Mouse (Mus musculus) lung, postnatal 4 days (tissue): ENCODE data around the gene Emcn.

Source experiments
- DNase-seq, 2 experiments: peaks; one replicate each; pipeline ENCODE4 v3.0.0; 2021

Gene Emcn

DNA sequence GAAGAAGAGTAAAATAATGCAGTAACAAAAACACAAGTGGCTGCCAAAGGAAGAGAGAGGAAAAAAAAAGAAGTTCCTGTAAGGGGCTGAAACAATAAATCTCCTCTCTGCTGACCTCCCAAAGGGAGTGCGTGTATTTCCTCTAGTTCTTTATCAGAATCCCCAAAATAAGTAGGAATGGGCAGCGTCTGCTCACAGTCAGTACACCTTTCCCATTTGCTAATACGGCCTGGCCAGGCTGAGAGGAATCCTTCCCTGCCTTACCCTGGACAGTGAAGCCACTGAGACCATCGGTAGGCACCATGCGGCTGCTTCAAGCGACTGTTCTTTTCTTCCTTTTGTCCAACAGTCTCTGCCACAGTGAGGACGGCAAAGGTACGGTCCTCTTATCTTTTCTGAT, at the start of gene Emcn:
Gene Emcn (plus strand): TSS at position 130 of the 400 bp plus-strand sequence.
- no peak for DNase-seq

DNA sequence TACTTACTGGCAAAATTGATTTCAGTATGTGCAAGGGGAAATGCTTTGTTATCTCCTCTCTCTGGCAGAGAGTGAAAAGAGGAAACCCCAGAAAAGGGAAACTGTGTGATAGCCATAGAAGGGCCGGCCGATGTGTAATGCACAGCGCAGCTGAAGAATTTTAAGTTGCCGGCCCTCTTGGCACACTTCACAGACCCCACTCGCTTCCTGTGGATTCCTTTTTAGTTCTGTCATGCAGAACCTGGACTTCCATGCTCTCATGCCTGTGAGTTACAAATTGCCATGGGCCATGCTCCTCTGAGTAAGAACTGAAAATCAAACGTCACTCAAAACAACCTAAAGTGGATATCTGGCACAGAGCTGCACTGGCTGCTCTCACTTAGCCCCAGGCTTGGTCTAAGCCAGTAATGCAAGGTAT, 47.7 kb upstream of the Emcn start:
- peak; percentile 25 to 43 for DNase-seq

DNA sequence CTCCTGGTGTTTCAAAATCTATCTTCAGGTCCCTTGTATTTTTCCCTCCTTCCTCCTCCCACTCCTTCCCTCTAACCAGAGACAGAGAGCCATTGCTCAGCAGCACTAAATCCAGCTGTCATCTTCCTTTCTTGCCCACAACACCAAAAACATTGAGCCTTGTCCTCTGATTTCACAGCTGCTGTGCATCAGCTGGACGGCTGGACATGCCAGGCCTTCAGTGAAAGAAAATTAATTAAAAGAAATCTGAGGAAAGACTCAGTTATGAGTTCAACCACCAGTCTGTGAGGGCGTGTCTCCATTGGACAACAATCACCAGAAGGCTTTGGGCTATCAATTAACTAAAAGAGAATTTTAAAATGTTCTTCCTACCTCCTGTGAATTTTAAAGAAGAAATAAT, 42.6 kb upstream of the Emcn start:
- DNase-seq = no peak

DNA sequence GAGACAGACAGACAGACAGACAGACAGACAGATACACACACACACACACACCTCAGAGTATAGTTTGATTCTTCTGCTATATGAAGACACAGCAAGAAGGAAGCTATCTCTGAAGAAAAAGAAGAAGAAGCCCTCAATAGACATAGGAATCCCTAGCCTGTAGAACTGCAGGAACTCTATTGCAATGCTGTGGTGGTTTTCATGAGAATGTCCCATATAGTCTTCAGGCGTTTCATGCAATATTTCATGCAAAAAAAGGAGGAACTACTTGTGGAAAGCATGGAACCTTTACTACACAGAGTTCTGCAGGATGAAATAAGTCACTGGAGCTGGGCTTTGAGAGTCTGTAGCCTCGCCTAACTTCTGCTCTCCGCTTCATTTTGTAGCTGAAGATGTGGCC, 40.7 kb upstream of the Emcn start:
- no peak for DNase-seq

DNA sequence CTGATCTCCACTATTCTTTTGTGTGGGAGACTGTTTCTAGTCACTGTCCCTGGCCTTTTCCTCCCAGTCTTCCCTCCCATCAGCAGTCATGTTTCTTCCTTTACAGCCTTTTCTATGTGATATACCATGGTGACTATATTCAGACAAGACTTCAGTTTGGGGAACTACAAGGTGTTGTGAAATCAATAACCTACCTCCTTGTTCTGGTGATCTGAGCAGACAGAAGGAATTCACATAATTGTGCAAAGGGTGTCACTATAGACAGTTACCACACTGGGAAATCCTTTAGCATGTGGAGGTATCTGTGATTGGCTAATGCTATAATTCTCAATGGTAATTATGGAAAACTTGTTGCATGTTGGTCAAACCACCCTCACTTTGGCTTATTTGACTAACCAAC, 39.7 kb upstream of the Emcn start:
- no peak for DNase-seq

DNA sequence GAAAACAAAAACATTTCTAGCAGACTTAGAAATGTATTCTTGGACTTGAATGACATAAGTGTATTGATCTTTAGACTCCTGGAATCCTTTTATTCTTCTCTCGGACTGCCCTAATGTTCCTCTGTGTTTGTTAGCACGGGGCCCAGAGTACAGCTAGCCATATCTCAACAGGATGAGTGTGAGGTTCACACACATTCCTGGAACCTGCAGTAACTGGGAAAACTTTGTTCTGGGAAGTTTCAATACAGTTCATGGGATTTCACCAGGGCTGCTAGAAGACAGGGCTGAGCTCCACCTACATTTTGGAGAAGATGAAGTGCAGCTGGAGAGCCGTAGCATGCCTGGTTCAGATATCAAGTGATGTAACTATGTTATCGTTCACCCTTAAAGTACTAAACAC, 38.1 kb upstream of the Emcn start:
- DNase-seq = no peak

DNA sequence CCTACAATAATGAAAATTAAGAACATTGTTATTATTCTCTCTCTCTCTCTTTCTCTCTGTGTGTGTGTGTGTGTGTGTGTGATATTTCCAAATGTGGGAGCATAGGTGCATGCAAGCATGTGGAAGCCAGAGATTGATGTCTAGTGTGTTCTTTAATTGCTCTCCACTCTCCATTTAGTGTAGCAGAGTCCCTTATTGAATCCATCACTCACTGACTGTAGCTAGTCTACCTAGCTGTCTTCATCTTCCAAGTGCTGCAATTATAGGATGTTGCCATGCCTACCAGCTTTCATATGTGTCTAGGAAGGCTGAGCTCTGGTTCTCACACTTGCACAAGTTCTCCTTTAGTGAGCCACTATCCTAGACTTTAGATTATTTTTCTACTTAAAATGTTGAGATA, 30.9 kb upstream of the Emcn start:
- no peak for DNase-seq

DNA sequence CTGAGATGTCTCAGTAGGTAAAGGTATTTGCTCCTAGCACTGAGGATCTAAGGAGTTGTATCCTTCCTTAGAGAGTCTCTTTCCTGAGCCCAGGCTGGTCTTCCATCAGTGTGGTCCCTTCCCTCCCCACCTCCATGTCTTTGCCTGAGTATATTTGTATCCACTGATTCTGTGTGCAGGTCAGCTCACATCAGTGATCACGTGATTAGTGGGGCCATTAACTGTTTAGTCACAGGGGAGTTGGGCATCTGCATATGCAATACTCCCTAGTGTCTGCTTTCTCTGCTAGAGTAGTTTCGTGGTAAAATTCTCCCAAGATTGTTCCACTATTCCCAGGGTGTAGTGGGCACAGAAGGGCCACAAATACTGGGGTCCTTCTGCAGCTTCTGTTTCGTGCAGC, 28.3 kb upstream of the Emcn start:
- DNase-seq = no peak

DNA sequence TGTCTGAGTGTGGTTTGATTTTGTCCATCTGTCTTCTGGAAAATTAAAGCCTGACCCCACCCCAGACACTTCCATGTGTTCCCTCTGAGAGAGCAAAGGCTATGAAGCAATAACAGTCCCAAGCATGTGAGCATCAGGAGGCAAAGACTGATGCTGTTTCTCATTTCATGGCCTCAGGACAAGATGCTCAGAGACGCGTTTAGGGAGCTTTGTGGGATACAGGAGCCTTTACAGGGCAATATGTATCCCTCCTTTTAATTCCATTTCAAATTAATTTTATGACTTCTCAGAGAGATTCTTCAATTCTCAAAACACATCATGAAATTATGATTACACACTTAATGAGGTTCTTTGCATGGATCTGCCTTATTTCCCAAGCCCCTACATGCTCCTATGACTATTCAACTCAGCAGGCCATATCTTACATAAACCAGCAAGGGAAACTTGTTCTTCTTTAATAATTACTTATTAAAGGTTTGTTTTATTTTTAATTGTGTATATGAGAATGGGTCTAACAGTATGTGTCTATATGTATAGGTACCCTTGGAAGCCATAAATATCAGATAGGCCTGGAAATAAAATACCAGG, 27.0 kb upstream of the Emcn start:
- DNase-seq = no peak

DNA sequence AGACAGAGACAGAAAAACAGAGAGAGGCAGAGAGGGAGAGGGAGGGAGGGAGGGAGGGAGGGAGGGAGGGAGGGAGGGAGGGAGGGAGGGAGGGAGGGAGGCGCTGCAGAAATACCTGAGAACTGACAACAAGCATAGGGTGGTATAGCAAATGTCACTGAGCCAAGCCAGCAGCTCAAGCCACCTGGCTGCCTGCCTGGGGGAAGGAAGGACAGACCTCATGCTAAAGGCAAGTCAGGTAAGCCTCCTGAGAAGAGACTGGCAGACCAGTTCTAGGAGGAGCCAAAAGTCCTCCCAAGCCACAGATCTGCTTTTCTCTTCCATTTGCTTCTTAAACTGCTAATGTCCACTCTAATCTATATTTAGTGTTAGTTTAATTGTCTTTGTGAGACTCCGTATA, 22.5 kb upstream of the Emcn start:
- DNase-seq = no peak

DNA sequence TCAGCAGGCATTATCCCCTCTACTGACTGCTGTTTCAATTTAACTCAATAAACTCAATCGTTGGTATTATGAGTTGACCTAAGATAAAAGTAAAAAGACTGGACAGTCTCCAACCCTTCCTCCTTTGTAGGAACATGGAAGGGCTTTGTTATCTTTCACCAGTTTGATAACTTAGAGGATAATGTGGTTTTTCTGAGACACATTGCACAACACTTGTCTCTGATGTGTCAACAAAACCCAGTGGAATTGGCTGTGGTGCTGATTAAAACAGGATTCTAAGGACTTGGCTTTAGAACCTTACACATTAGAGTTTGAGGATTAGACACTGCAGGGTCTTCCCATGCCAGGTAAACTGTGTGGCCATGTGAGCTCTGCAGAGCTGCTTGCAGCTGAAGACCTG, 20.9 kb upstream of the Emcn start:
- no peak for DNase-seq

DNA sequence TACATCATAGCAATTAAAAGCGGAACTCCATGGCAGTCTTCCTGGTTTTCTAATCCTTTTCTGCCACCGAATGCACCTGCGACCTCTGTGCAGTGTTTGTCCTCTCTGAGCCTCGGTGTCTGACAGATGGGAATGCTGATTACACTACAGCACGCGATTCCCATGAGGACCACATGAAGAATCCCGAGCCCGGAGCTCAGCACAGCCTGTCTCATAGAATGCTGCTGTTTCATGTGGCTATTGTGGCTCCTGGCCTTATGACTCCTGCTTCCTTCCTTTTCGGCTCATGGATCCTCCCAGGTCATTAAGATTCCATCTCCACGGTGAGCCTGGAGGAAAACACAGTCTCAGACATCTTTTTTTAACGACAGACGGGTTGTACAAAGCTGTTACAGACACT, 18.6 kb upstream of the Emcn start:
- peak; percentile 23 to 32 for DNase-seq

DNA sequence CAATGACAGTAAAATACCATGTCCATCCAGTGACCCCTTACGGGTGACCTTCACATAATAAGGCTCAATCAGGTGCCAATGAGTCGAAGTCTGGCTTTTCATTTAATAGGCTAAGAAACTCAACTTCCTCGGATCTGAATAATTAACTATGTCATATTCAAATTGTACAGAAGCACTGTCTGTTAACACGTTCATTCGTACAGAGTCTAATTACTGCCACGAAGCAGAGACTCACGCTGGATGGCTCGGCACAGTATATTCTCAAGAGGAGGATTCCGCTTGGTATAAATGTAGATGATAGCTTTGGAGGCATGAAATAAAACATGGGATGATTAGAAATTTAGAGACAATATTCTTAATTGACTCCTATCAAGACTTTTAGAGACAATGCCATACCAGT, 11.0 kb upstream of the Emcn start:
- DNase-seq = no peak

DNA sequence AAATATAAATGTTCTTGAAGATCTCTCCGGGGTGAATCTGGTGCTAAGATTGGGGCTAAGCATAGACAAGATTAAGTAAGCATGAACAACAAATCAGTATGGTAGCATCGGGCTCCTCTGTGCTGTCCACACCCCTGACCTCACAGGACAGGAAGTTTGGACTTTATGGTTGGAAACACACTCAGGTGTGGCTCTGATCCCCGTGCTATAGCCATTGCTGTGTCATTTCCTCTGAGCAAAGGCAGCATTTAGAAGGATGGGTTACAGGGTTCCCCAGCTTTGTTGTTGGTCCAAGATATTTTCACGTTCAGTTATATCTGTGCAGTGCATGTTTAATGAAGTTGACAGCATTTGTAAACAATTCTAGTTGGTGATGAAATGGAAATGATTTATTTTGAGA, 9.9 kb upstream of the Emcn start:
- DNase-seq = no peak

DNA sequence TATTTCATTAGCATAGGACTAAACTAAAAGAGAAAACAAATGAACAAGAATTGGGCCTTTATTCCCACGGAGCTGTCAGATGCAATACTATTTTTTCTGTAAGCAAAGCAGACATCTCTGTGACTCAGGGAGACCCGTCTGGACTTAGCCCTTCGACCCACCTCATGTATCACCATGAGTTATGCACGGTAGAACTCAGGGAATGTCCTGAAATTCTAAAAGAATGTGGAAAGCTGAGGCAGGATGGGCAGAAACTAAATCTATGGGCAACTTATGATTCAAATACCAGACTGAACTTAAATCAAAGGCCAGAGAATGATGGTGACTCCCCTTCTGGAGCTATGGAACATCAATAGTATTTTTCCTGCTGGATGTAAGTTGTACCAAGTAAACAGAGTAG, 8.3 kb upstream of the Emcn start:
- no peak for DNase-seq

DNA sequence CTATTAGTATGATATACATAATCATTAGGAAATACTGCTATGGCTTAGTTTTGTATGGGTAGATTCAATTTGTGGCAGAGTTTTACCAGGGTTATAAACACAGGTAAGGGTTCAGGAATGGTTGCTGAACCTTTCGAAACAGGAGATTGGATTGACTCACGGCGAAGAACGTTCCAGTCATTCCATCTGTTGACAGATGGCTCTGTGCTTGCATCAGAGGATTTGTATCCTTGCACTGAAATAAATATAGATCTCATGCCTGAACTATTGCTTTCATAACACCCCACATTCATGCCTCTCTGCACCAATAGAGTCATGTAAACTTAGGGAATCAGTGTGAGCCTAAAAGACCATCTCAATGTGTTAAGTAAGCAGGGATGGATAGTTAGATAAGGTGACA, 4.9 kb upstream of the Emcn start:
- DNase-seq = no peak

DNA sequence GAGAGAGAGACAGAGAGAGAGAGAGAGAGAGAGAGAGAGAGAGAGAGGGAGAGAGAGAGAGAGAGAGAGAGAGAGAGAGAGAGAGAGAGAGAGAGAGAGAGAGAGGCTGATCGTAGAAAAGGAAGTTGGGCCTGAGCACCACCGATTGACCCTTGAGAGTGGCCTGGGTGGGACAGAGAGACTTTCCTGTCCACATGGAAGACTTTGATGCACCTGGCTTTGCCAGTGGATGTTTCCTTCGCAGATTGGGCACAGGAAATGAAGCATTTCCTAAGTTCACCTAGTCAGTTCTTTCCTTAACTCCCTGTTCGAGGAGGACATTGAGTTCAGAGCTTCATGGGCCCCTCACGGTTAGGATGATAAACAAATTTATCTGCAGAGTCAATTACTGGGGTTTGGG, 2.6 kb downstream of the Emcn start:
- no peak for DNase-seq

DNA sequence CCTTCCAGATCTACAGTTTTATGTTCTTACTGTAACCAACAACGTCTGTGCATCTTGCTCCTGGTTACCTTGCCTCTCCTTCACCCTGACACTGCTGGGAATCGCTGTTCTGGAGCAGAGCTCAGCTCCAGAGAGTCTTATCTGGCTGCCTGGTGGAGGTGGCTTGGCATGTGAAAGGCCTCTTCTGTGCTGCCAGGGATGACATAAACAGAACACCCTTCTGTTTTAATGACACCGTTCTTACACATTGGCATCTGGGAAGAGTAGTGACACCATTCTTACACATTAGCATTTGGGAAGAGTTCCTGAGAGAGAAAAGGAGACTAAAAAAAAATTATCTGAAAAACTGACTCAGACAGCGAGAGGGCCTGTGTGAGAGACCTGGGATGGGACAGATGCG, 11.0 kb downstream of the Emcn start:
- no peak for DNase-seq

DNA sequence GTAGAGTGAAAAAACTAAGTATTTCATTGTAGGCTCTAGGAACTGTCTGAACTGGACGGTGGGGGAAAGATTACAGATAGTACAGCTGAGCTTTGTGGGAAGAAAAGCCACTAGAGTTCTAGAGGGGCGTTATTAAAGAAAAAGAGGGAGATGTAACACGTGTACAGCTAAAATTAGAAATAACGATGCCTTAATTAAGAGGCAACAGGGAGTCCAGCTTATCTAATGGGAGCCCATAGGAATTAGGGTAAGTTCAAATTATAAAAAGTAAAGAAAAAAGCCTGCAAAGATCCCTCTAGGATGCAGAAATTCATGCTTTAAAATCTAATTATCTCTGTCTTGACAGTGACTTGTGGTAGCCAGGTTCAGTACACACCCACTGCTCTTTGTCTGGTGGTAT, 15.8 kb downstream of the Emcn start:
- DNase-seq = no peak

DNA sequence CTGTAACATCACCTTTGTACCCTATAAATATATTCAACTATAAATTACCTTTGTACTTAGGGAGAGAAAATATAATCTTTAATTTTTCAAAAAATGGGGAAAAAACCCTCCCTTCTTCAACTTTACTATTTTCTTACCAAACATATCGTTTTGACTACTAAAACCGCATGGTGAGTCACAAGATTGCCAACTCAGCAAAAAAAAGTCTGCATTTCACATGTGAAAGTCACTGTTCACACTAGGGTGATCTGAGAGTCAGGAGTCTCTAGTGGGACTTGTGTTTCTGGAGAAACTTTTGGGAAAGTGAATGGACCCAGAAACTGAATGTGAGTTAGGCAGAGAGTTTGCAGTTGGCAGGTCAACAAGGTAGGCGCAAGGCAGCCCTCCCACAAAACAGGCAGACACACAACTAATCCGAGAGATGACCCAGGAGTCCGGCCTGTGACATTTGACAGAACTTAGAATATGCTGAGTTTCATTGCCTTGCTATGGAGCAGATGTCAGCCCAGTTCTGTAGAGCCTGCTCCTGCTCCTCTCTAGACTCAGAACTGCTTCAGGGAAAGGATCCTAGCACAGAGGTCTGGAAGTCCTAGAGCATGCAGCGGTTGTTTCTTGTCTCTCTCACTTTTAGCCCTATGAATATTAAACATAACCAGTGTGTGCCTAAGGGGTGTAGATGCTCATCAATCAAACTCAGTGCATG, 26.4 kb downstream of the Emcn start:
- DNase-seq = no peak

DNA sequence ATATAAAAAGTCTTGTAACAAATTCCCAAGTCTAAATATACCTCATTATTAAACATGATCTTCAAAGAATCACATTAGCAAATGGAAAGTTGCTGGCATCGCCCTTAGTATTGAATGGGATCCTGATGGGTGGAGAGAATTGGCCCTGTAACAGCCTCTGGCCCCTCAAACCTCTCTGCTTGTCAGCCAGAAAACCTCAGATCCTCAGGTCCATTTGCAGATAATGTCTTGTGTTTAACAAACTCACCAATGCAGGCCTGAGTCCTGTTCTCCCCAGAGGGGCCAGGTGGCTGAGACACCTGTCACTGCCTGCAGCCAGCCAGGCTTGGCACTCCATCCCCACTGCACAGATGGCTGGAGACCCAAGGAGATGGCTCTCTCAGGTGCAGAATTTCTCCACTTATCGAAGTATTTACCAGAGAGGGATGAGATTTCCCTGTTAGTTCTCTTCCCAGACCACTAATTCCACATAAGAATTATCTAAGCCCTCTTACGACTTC, 27.0 kb downstream of the Emcn start:
- no peak for DNase-seq

DNA sequence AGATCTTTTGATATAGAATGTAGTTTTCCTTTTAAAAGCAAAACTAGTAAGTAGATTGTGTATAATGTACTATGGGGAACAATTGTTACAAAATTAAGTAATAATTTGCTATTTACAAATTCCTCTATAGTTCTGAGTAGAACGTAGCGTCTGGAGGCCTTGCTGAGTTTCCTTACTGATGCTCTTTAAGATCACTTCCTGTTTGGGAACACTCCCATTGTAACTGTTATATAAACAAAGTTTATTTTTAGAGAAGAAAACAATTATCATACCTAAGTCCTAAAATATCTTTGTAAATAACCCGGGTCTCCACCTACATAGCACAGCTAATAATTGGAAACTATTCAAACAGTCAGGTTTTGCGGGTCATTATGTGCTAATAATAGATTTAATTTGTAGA, 32.0 kb downstream of the Emcn start:
- DNase-seq = no peak

DNA sequence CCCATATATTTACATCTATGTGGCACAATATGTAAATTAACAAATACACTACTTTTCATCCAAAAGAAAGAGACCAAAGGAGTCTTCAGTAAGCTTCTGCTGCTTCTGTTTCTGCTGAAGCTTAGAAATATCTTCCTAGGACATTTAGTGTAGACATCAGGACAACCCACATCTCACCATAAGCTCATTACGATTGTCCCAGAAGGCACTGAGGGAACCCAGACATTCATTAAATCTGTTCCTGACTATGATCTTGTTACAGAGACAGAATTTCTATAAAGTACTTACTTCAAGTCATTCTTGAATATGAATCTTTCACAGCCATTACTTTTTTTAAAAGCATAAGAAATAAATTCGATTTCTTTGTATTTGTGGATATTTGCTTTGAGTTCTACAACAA, 41.4 kb downstream of the Emcn start:
- DNase-seq = no peak

DNA sequence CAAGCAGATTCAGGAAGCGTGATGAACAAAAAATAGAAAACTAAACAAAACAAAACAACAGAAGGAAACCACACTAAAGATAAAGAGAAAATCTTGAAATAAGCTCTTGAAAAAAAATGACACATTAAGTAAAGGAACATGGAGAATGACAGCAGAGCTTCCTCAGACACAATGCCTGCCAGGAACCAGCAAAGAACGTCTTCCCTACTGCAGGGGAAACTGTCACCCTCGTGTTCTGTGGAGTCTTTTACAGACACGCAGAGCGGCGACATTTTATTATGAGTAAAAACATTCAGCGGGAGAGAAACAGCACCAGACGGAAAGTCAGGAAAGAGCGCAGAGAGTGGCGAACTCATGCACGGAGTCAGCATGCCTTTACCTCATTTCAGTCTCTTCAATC, 54.7 kb downstream of the Emcn start:
- DNase-seq = no peak

DNA sequence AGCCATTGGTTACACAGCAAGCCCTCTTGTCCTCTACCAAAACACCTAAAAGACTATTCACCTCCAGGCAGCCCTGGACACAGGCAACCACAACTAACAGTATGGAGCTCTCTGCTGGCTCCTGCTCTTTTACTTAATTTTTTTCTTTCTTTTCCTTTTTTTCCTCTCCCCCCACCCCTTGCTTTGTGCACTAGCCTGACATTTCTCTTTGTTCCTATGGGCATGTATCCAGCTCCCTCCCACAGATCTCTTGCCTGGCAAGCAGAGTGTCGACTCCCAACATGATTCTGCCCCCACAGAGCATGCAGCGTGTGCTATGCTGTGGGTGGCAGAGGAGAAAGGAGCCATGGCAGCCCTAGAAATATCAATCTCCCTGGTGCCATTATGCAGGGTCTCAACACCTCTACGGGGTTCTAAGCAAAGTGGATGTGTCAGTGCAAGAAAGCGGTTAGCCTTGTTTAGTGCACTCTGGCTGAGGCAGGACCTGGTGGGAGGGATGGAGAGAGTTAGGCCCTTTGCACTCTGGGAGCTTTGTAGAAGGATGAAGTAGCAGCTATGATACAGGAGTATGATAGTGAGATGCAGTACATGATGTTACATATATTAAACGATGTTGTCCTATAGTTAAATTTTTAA, 74.7 kb downstream of the Emcn start:
- no peak for DNase-seq
